Comparison of ENCODE assay signal across 21 mouse cellular contexts in the genomic region with DNA sequence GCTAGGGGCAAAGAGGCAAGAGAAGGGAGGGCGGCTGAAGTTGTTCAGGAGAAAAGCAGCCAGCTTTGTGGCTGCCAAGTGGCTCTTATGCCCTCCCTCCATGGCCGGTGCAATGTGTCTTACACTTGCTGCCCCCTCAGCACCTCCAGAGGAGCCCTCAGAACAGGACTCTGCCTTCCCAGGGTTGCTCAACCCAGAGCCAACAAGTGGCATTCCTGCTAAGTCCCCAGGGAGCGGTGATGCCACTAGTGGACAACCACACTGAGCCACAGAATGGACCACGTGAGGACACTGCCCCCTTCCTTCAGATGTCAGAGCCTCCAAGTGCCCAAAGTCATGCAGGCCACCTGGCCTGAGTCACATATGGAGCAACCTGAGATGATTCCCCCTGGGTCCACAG.
DNase-seq lines count a peak whose midpoint lies in the region; ATAC-seq and TF ChIP-seq lines count a peak whose summit lies in the region.
"Had no signal": no experiment of that assay in that cellular context is flagged by ENCODE, and none has a peak within 500 bp of the region (broad histone marks: within the 10 kb centered on the region; RNA-seq: fewer than 3 reads in every experiment).

No protein-coding gene starts in this region.

- no peak overlapping the region for H3K4me3 ChIP-seq in limb, embryonic 15.5 days
- H3K4me3 ChIP-seq in limb, embryonic 10.5 days, result no peak overlapping the region
- H3K4me3 ChIP-seq in G1E (ENCODE audit: low read depth, low read length), result 0 out of 2 replicates have a peak overlapping the region, but pooled peaks have one; percentile 16
- H3K4me3 ChIP-seq in stomach, embryonic 15.5 days (replicated peaks), result no peak overlapping the region
- H3K4me3 ChIP-seq: forebrain, embryonic 15.5 days; limb, embryonic 13.5 days; neural tube, embryonic 12.5 days had no signal

- no peaks in the 10 kb centered on the region for H3K9me3 ChIP-seq in limb, embryonic 15.5 days
- H3K9me3 ChIP-seq in limb, embryonic 10.5 days (replicated peaks), result no peaks in the 10 kb centered on the region
- H3K9me3 ChIP-seq in G1E (replicated peaks), result peaks cover 87% of the 10 kb centered on the region
- H3K9me3 ChIP-seq in stomach, embryonic 15.5 days, result no peaks in the 10 kb centered on the region
- H3K9me3 ChIP-seq: forebrain, embryonic 15.5 days; limb, embryonic 13.5 days; neural tube, embryonic 12.5 days had no signal

- H3K4me1 ChIP-seq in limb, embryonic 15.5 days, result no peaks in the 10 kb centered on the region
- no peaks in the 10 kb centered on the region for H3K4me1 ChIP-seq in limb, embryonic 10.5 days
- H3K4me1 ChIP-seq in G1E (ENCODE audit: insufficient read depth, low read depth, low read length), result no peaks in the 10 kb centered on the region
- no peaks in the 10 kb centered on the region for H3K4me1 ChIP-seq in stomach, embryonic 15.5 days
- H3K4me1 ChIP-seq: forebrain, embryonic 15.5 days; limb, embryonic 13.5 days; neural tube, embryonic 12.5 days had no signal

- TF ChIP-seq CTCF in G1E (IDR thresholded peaks at IDR 0.05; ENCODE audit: low read depth, low read length), result no peak

- H3K27me3 ChIP-seq in limb, embryonic 15.5 days, result no peaks in the 10 kb centered on the region
- no peaks in the 10 kb centered on the region for H3K27me3 ChIP-seq in limb, embryonic 10.5 days (ENCODE audit: low read depth, poor library complexity, severe bottlenecking)
- no peaks in the 10 kb centered on the region for H3K27me3 ChIP-seq in G1E (ENCODE audit: insufficient read depth, low read length)
- H3K27me3 ChIP-seq in stomach, embryonic 15.5 days (replicated peaks), result no peaks in the 10 kb centered on the region
- H3K27me3 ChIP-seq: forebrain, embryonic 15.5 days; limb, embryonic 13.5 days had no signal

- H3K9ac ChIP-seq in limb, embryonic 15.5 days, result no peak overlapping the region
- no peak overlapping the region for H3K9ac ChIP-seq in stomach, embryonic 15.5 days
- H3K9ac ChIP-seq: forebrain, embryonic 15.5 days; limb, embryonic 13.5 days; liver, embryonic 14.5 days; neural tube, embryonic 12.5 days had no signal

- H3K4me2 ChIP-seq in limb, embryonic 15.5 days, result no peak overlapping the region
- no peak overlapping the region for H3K4me2 ChIP-seq in stomach, embryonic 15.5 days
- H3K4me2 ChIP-seq: forebrain, embryonic 15.5 days; heart, embryonic 11.5 days; limb, embryonic 13.5 days; neural tube, embryonic 12.5 days had no signal

- peak; percentile 2; the same call in 1 of the 2 replicates for ATAC-seq in limb, embryonic 15.5 days (ENCODE audit: insufficient number of reproducible peaks, low FRiP score, low TSS enrichment, low read depth)
- ATAC-seq in G1E (ENCODE audit: extremely low read depth, insufficient number of reproducible peaks, low FRiP score, poor library complexity, severe bottlenecking), result no peak
- ATAC-seq in stomach, embryonic 15.5 days (ENCODE audit: insufficient read depth, low FRiP score, low read depth), result 0 out of 2 replicates have a peak, but pooled peaks have one; percentile 9
- ATAC-seq: forebrain, embryonic 15.5 days; hindbrain, postnatal 0 days had no signal

- WGBS in limb, embryonic 15.5 days, result 79% methylated on average over 4 of the region's 4 CpGs
- WGBS in limb, embryonic 10.5 days, result 88% methylated on average over 4 of the region's 4 CpGs
- WGBS in stomach, embryonic 15.5 days, result 73% methylated on average over 4 of the region's 4 CpGs

- no peaks in the 10 kb centered on the region for H3K36me3 ChIP-seq in limb, embryonic 15.5 days
- no peaks in the 10 kb centered on the region for H3K36me3 ChIP-seq in limb, embryonic 10.5 days
- no peaks in the 10 kb centered on the region for H3K36me3 ChIP-seq in G1E (replicated peaks)
- H3K36me3 ChIP-seq in stomach, embryonic 15.5 days, result no peaks in the 10 kb centered on the region
- H3K36me3 ChIP-seq: forebrain, embryonic 15.5 days; neural tube, embryonic 12.5 days had no signal

- H3K27ac ChIP-seq in limb, embryonic 15.5 days, result no peak overlapping the region
- H3K27ac ChIP-seq in limb, embryonic 10.5 days, result no peak overlapping the region
- no peak overlapping the region for H3K27ac ChIP-seq in stomach, embryonic 15.5 days
- H3K27ac ChIP-seq: forebrain, embryonic 15.5 days; hindbrain, postnatal 0 days; limb, embryonic 13.5 days; liver, embryonic 14.5 days; macrophage; neural tube, embryonic 12.5 days had no signal

- no peak for DNase-seq in limb, embryonic 10.5 days (ENCODE audit: low spot score)
- DNase-seq in G1E (ENCODE audit: low spot score), result no peak
- DNase-seq in lung, postnatal 10 days, result peak; percentile 42
- no peak for DNase-seq in cerebellum, postnatal 25 days
- no peak for DNase-seq in retina, postnatal 1 day
- DNase-seq: adrenal gland, postnatal 14 days; B cell, adult 2 months; cerebellum, adult 2 months; gastrocnemius, postnatal 14 days; heart, adult 11 months; kidney, adult 11 months; kidney, postnatal 4 days had no signal
